Mouse (Mus musculus) lung, postnatal 36 days (tissue): ENCODE data around the gene Hyal1.

ENCODE experiments used
- DNase-seq: peaks from one replicate; pipeline ENCODE4 v3.0.0; 2022; ENCODE audit warnings: mixed read lengths

Hyal1 gene

GRCm38 (mm10) chr9:107599433-107599832 lies 22.7 kb downstream of the Hyal1 start:
- DNase-seq = no peak

GRCm38 (mm10) chr9:107599842-107600241 lies 23.1 kb downstream of the Hyal1 start:
- no peak for DNase-seq

DNA sequence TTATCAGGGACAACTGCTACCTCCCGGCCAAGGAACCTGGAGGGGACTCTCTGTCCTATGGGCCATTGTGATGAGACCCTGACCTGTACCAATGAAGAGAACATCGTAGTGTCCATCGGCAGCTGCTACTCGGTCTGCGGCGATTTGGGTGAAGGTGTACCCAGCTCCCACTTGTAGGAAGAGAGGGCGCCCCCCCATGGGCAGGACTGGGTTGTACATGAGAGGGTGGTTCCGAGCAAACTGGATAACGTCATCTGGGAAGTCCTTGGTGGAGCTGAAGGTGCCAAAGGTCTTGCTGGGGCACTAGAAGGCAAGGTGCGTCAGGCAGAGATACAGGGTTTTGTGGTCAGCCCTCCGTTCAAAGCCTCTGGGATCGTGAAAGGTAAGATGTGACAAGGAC lies 24.0 kb downstream of the Hyal1 start:
- no peak for DNase-seq

- DNase-seq = no peak
Measured at GRCm38 (mm10) chr9:107601275-107601674, 24.5 kb downstream of the Hyal1 start.

- DNase-seq = peak; percentile 95
Measured at GRCm38 (mm10) chr9:107602068-107602648, 25.4 kb downstream of the Hyal1 start.

GRCm38 (mm10) chr9:107603251-107603650 lies 26.5 kb downstream of the Hyal1 start:
- no peak for DNase-seq

- DNase-seq = peak; percentile 76
Measured at GRCm38 (mm10) chr9:107605041-107605661, 28.4 kb downstream of the Hyal1 start.

GRCm38 (mm10) chr9:107606591-107606990 lies 29.9 kb downstream of the Hyal1 start:
- peak; percentile 41 for DNase-seq

GRCm38 (mm10) chr9:107607036-107607435 lies 30.3 kb downstream of the Hyal1 start:
- no peak for DNase-seq

- peak; percentile 47 for DNase-seq
Measured at GRCm38 (mm10) chr9:107607653-107608245, 31.0 kb downstream of the Hyal1 start.

DNA sequence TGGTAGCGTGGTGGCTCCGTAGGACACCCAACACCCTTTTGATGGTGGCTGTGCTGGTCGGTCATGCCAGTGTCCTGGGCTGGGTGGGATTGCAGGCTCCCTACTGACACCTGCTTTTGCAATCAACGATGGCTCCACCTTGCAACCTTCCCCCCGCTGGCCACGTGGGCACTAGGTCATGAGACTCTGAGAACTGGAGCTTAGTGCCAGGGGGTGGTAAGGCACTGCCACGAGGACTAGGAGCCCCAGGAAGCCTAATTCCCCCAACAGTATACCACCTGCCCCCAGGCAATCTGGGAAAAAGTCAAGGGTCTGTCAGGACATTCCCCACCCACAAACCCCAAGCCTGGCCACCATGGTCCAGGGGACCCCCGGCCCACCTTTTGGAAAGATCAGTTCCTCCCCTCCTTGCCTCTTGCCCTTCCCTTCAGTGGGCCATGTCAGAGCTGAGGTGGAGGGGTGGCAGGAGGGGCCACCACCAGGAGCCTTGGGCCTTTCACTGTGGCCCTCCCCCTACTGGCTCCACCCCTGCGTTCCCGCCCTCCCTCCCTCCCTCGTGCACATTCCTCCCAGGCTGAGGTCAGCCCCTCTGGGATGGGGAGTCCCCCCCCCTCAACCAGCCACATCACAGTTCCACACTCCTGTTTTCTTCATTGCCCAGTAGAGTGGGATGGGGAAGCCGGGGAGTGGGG lies 32.2 kb downstream of the Hyal1 start, which contains the start of gene Sema3b:
Gene Sema3b (minus strand): TSS at position 489 of the 692 bp plus-strand sequence.
- peak; percentile 58 for DNase-seq

GRCm38 (mm10) chr9:107609433-107609830 lies 32.7 kb downstream of the Hyal1 start:
- no peak for DNase-seq

- no peak for DNase-seq
Measured at GRCm38 (mm10) chr9:107611456-107612190, 34.9 kb downstream of the Hyal1 start.

DNA sequence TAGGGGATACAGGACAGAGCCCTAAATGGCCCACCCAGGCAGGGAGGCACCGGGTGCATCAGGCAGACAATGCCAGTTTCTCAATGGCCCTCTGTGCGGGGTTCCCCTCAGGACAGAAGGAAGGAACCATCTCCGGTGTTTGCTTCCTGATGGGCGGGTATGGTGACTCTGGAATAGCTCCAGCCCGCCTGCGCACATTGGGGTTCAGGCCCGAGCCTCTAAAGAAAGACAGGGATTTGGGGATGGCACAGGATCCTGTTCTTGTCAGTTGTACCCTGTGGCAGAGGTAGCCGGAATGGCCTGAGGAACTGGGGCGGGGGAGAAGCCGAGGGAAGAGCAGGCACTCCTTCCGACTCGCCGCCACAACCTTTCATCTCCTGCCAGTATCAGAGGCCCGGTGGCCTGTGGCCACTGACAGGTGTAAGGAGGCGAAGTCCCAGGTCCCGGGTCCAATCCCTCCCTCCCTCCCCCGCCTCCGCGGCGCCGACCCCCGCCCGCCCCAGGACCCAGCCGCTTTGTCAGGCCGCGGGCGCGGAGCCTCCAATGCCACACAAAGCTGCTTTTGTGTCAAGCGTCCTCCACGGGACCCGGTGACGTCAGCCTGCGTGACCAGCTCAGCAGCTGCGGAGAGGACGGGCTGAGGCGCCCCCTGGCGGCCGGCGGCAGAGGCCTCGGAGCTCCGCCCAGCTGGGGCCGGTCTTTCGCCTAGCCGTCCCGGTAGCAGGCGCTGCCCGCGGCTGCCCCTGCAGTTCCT lies 35.6 kb downstream of the Hyal1 start:
- DNase-seq = peak; percentile 99

GRCm38 (mm10) chr9:107612945-107613569 lies 36.3 kb downstream of the Hyal1 start:
- DNase-seq = peak; percentile 54

- no peak for DNase-seq
Measured at GRCm38 (mm10) chr9:107615035-107615434, 38.3 kb downstream of the Hyal1 start.

DNA sequence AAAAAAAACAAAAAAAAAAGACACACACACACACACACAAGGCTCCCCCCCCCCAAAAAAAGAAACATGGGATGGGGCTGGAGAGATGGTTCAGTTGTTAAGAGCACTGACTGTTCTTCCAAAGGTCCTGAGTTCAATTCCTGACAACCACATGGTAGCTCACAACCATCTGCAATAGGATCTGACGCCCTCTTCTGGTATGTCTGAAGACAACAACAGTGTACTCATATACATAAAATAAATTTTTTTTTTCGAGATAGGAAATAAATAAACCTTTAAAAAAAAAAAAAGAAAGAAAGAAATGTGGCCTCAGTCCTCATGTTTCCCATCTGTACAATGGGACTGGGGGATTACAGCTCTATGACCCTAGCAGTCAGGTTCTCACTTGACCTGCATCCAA lies 40.7 kb downstream of the Hyal1 start:
- no peak for DNase-seq

- peak; percentile 59 for DNase-seq
Measured at GRCm38 (mm10) chr9:107618098-107618497, 41.4 kb downstream of the Hyal1 start.

- DNase-seq = peak; percentile 76
Measured at GRCm38 (mm10) chr9:107618778-107619545, 42.2 kb downstream of the Hyal1 start.

GRCm38 (mm10) chr9:107619546-107619879 lies 42.8 kb downstream of the Hyal1 start:
- no peak for DNase-seq

- DNase-seq = peak; percentile 61
Measured at GRCm38 (mm10) chr9:107620954-107621353, 44.2 kb downstream of the Hyal1 start.
